Mouse (Mus musculus) heart, postnatal 10 days (tissue): Measurements from ENCODE around the gene Rfc1. TPM values are rescaled to one million over a fixed set of nuclear protein-coding genes. Genes with fewer than 3 reads are reported as not detected.

Experiments
- DNase-seq, 2 experiments: peaks; one replicate each; pipeline ENCODE4 v3.0.0; 2021
- intact Hi-C: fragments of 180-260 bp; cut with DNase I; formaldehyde crosslinking; loops from one replicate; pipeline ENCODE4 v1.15.1; 2025
- total RNA-seq, 2 experiments: library from RNA; stranded (reverse); gene quantifications; 2 replicates each; pipeline ENCODE4 v1.2.3; 2021

The Rfc1 gene
- total RNA-seq, 2 experiments from 2014 or later, result 27.3 to 30.5 TPM

GRCm38 (mm10) chr5:65217305-65218269, 117.9 kb downstream of the Rfc1 start:
- intact Hi-C loops, result loop anchor here (10.0 kb wide), 1 partner anchor 333 kb away; no protein-coding TSS in a partner anchor

DNA sequence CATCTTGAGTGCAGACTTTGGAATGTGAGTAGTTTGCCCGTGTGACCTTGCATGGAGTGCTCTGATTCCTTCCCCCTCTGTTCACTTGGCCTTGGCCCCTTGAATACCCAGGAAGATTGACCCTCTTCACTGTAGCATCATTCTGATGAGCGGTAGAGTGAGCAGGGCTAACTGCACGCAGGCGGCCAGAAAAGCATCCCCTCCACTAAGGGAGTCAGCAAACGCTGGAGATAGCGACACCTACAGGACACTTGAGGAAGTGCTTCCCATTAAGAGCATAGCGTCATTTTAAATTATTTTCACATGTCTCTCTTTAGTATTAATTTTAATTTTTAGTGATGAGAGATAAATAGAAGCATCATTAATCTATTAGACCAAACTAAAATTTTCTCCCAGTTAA, 122.1 kb downstream of the Rfc1 start:
- intact Hi-C loops, result loop anchor here (2.0 to 10.0 kb wide), 4 partner anchors 55 to 329 kb away; no protein-coding TSS in a partner anchor
- peak; percentile 45 to 65 for DNase-seq

More at GRCm38 (mm10) chr5:65217305-65218269, 117.9 kb downstream of the Rfc1 start:
- no peak for DNase-seq

Other genes starting within 250 kb of the Rfc1 start
- under 1 TPM in 1 of 2 experiments, not detected in 1; 0.29 TPM for gene Tmem156, start 243.5 kb downstream of the Rfc1 start, total RNA-seq
- gene Klhl5, start 228.1 kb downstream of the Rfc1 start, total RNA-seq, result 10 to 100 TPM; 20.8 to 21.1 TPM
- 1 to 10 TPM; 2.6 to 3.0 TPM for gene Wdr19, start 136.0 kb downstream of the Rfc1 start, total RNA-seq
- 1 to 10 TPM in 1 of 2 experiments, under 1 TPM in 1; 0.79 to 1.7 TPM for gene Klb, start 12.6 kb upstream of the Rfc1 start, total RNA-seq
- gene Rpl9, start 55.8 kb upstream of the Rfc1 start, total RNA-seq, result 100 to 1,000 TPM; 756 to 758 TPM
- 10 to 100 TPM; 56.7 to 57.9 TPM for gene Lias, start 55.8 kb upstream of the Rfc1 start, total RNA-seq
- gene Ugdh, start 100.3 kb upstream of the Rfc1 start, total RNA-seq, result 10 to 100 TPM; 31.5 to 32.1 TPM
- gene Gm43552, start 157.2 kb upstream of the Rfc1 start, total RNA-seq, result not detected
- 100 to 1,000 TPM; 102 to 107 TPM for gene Smim14, start 201.5 kb upstream of the Rfc1 start, total RNA-seq
- 10 to 100 TPM; 80.3 to 81.8 TPM for gene Ube2k, start 201.6 kb upstream of the Rfc1 start, total RNA-seq